Mouse (Mus musculus): ENCODE results near the gene Tbx6.

- TF ChIP-seq TCF12 (IDR thresholded peaks at IDR 0.05; ENCODE audit: low read depth, low read length), result no peak; the same call in 1 of the 2 replicates
- TF ChIP-seq KAT2A (conservative IDR thresholded peaks at IDR 0.05; ENCODE audit: low read depth, low read length), result peak; percentile 13; the same call in 1 of the 2 replicates
- TF ChIP-seq CTCF (IDR thresholded peaks at IDR 0.05 in 2 of 3, conservative IDR thresholded peaks at IDR 0.05 in 1 of 3; ENCODE audit: control insufficient read depth in 1 of 3, insufficient read depth in 1 of 3, low read depth in 2 of 3, low read length in 3 of 3, poor library complexity in 1 of 3, severe bottlenecking in 1 of 3), result no peak
- TF ChIP-seq MAX (IDR thresholded peaks at IDR 0.05; ENCODE audit: low read length), result peak; percentile 34
- TF ChIP-seq TAL1 (IDR thresholded peaks at IDR 0.05; ENCODE audit: low read length), result no peak
- TF ChIP-seq POLR2A (IDR thresholded peaks at IDR 0.05; ENCODE audit: control insufficient read depth in 1 of 2, insufficient read depth in 1 of 2, low read depth in 1 of 2, low read length in 2 of 2, poor library complexity in 1 of 2), result peak; percentile 87 to 98
- peak; percentile 80; the same call in 1 of the 2 replicates for TF ChIP-seq SIN3A (IDR thresholded peaks at IDR 0.05; ENCODE audit: low read length)
These were observed 17.8 kb downstream of the Tbx6 start for GRCm38 (mm10) chr7:126799050-126799467.
